Mouse (Mus musculus): Measurements from ENCODE around the gene Etfa. TPM values are rescaled to one million over a fixed set of nuclear protein-coding genes. Genes with fewer than 3 reads are reported as not detected.

Gene Etfa
- polyA plus RNA-seq, 1 experiment from 2014 or later: 122 TPM

Other genes starting within 250 kb of the Etfa start
- 1.1 and 1.6 TPM in 2 replicates for gene Nrg4, start 185.4 kb downstream of the Etfa start, polyA plus RNA-seq (2014; fragmentation: Nextera tagmentation; extraction: Ambion mirVana)
- gene Tmem266, start 185.3 kb downstream of the Etfa start, polyA plus RNA-seq (2014; fragmentation: Nextera tagmentation; extraction: Ambion mirVana): 0.62 and 0.89 TPM in 2 replicates
- 36.7 and 52.8 TPM in 2 replicates for gene Isl2, start 26.4 kb upstream of the Etfa start, polyA plus RNA-seq (2014; fragmentation: Nextera tagmentation; extraction: Ambion mirVana)

All from neural tube, embryonic 11.5 days (tissue).